Mouse (Mus musculus): ENCODE results near the gene Olfr490. TPM values are rescaled to one million over a fixed set of nuclear protein-coding genes. Genes with fewer than 3 reads are reported as not detected.

Olfr490 gene
- not detected for total RNA-seq (2023)

DNA sequence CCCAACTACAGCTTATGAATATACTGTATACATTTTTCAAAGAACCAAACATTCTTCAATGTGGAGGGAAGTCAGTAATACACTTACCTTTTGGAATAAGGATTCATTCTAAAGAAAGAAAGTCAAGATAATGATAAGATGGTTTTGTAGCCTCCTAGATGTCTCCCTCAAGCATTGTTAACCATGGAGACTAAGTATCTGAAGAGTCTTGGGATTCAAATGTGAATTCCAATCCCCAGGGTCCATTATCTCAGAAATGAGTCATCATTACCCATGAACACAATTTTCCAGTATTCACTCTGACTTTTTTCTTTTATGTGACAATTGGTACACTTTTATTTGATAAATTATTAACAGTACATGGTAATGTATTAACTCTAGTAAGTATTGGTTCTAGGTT is at the start of gene Olfr490:
Gene Olfr490 (minus strand): TSS at position 101 of the 400 bp plus-strand sequence.

DNA sequence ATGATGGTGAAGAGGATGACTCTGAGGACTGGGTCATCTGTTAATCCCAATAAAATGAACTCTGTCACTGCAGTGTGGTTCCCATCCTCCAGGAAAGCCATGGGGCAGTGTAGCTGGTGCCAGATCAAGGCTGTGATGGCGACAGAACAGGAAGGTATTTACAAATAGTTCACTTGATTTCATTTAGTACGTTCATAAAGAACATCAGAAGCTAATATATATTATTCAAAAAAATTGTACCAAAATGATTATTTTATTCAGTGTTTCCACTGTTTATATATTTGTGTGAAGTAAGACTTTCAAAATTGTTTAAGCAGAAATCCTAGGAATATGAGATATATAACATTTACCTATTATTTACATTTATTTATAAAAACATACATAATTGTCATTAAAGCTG is 34.8 kb upstream of the Olfr490 start, which contains the start of gene Olfr492:
Gene Olfr492 (minus strand): TSS at position 101 of the 400 bp plus-strand sequence.

DNA sequence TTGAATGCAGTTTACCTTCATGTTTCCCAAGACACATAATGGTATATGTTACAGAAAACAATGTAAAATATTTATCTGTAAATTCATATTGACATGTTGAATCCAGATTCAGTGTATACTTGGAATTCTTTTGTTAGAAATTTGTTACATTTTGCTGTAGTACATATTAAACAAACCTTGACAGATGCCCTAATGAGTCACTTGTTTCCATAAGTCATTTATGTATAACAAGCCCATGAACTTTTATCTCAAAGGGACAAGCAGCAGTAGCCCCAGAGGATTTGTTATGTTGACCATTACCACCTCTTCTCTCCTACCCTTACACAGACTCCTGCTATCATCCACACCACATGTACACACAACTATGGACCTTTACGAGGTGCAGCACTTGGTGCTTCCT is 24.4 kb upstream of the Olfr490 start, which contains the start of gene Olfr491:
Gene Olfr491 (plus strand): TSS at position 301 of the 400 bp plus-strand sequence.

DNA sequence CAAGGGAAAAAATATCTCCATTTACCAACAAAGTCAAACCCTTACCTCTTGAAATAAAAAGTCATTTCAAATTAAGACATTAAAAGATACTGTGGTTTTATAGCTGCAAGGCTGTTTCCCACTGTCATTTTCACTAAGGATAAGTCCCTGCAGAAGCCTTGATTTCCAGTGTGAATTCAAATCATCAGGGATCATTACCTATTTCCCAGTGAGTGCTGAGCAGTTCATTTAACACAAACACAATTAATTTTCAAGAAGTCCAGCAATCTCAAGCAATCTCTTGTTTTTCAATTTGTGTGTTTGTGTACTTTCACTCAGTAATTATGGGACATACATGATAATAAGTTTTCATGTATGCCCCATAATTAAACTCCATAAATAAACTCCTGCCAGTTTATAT is 30.5 kb downstream of the Olfr490 start, which contains the start of gene Olfr488:
Gene Olfr488 (minus strand): TSS at position 101 of the 400 bp plus-strand sequence.

Other genes with a start within 250 kb of the Olfr490 start
- gene Olfr479, start 238.2 kb downstream of the Olfr490 start, total RNA-seq (2023): not detected
- gene Olfr480, start 221.6 kb downstream of the Olfr490 start, total RNA-seq (2023): not detected
- gene Olfr481, start 209.1 kb downstream of the Olfr490 start, total RNA-seq (2023): not detected
- gene Olfr482, start 191.3 kb downstream of the Olfr490 start, total RNA-seq (2023): 2.1 TPM
- gene Olfr483, start 188.1 kb downstream of the Olfr490 start, total RNA-seq (2023): not detected
- gene Olfr484, start 161.5 kb downstream of the Olfr490 start, total RNA-seq (2023): not detected
- gene Olfr485, start 129.1 kb downstream of the Olfr490 start, total RNA-seq (2023): not detected
- not detected for gene Olfr486, start 116.2 kb downstream of the Olfr490 start, total RNA-seq (2023)
- gene Olfr487, start 74.3 kb downstream of the Olfr490 start, total RNA-seq (2023): not detected
- not detected for gene Olfr488, start 30.6 kb downstream of the Olfr490 start, total RNA-seq (2023)
- gene Olfr491, start 24.5 kb upstream of the Olfr490 start, total RNA-seq (2023): not detected
- gene Olfr492, start 34.7 kb upstream of the Olfr490 start, total RNA-seq (2023): not detected
- not detected for gene Olfr493, start 58.0 kb upstream of the Olfr490 start, total RNA-seq (2023)
- not detected for gene Olfr494, start 76.4 kb upstream of the Olfr490 start, total RNA-seq (2023)
- not detected for gene Olfr495, start 104.2 kb upstream of the Olfr490 start, total RNA-seq (2023)
- gene Olfr497, start 131.5 kb upstream of the Olfr490 start, total RNA-seq (2023): not detected
- not detected for gene Olfr498, start 176.4 kb upstream of the Olfr490 start, total RNA-seq (2023)
- gene Olfr502, start 236.1 kb upstream of the Olfr490 start, total RNA-seq (2023): not detected

All from CD4-positive naive resting alpha-beta T cell, adult 76 days (primary cell).